Mouse (Mus musculus): ENCODE measurements around the gene Gm9732.
"Not testable (repeated sequence)": the region's sequence is repeated elsewhere in the genome, so short reads cannot be mapped to it uniquely, and the experiment has no call there.

Gm9732 gene

GRCm38 (mm10) chr14:43274986-43275511 lies at the start of gene Gm9732:
TSS of gene Gm9732 (plus strand) at chr14:43275036.
- peak in 1 of 2 experiments; percentile 23 for DNase-seq (ENCODE audit: low spot score in 2 of 2)

- DNase-seq (ENCODE audit: low spot score in 2 of 2), result not testable (repeated sequence)
These were observed 39.6 kb upstream of the Gm9732 start, which contains the start of gene Gm8122 for GRCm38 (mm10) chr14:43235204-43235603. TSS of gene Gm8122 (minus strand) at chr14:43235304.

- DNase-seq (ENCODE audit: low spot score in 2 of 2), result not testable (repeated sequence)
These were observed 37.1 kb upstream of the Gm9732 start for GRCm38 (mm10) chr14:43237769-43238168.

- DNase-seq (ENCODE audit: low spot score in 2 of 2), result peak in 1 of 2 experiments; percentile 11
These were observed 25.1 kb upstream of the Gm9732 start for GRCm38 (mm10) chr14:43249611-43250170.

DNA sequence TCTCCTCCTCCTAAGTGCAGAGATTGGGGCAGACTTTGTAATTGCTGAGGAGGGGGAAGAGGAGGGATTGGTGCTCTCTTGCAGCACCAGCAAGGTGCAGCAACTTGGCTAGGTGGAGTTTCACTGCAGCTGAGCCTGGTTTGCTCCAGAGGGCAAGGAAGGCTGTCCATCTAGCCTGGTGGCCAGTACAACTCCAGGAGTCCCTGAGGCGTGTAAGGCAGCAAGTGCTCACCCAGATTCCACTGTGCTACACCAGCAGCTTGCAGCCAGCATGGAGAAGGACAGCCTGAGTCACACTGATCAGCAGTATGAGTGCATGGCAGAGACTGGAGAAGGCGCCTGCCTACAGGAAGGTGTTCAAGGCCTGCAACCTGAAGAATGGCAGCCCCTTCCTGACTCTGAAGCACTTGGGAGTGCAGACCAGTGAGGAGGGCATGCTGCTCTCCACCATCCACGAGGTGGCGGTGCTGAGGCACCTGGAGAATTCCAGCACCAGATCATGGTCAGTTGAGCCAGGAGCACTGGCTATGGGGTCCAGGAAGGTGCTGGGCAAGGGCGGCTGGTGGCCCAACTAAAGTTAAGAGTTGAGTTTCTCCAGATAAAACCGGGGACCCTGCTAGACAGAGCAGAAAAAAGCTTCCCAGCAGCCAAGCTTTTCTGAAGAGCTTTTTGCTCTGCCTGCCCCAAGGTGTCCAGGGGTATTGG lies 24.1 kb upstream of the Gm9732 start:
- peak in 1 of 2 experiments; percentile 3 for DNase-seq (ENCODE audit: low spot score in 2 of 2)

DNA sequence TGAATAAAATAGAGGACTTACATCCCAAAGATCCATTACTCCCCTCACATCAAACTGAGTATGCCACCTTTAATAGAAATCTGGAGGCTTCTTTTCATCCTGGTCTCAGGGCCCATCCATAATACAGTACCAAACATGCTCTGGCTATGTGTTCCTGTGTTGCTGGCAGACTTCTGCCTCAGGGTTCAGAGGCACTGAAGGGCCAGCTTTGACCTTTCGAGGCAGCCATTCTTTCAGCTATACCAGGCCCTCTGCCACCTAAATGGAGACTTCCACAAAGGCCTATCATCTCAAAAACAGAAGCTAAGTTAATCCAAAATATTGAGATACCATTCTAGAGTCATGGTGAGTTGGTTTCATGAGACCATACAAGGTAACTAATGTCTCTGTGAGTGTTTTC lies 18.3 kb upstream of the Gm9732 start:
- not testable (repeated sequence) for DNase-seq (ENCODE audit: low spot score in 2 of 2)

DNA sequence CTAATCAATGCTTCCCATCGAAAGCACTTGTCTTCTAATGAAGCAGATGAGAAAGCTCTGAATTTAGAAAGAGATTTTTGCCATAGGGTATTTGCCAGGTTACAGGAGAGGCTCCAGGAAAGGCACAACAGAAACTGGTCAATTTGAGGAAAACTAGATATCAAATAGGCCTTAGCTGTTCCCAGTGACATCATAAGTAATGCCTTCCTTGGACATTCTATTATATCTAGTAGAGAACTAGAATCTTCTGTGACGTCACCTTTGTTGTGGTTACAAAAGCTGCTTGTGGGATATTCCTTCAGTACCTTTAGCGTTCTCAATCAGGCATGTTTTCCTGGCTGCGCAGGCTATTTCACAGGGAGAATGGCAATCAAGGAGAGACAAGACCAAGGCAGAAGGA lies 16.5 kb upstream of the Gm9732 start, which contains the start of gene Gm8126:
TSS of gene Gm8126 (plus strand) at position 301 of the 400 bp plus-strand sequence.
- not testable (repeated sequence) for DNase-seq (ENCODE audit: low spot score in 2 of 2)

- DNase-seq (ENCODE audit: low spot score in 2 of 2), result not testable (repeated sequence)
These were observed 11.4 kb upstream of the Gm9732 start for GRCm38 (mm10) chr14:43263421-43263820.

DNA sequence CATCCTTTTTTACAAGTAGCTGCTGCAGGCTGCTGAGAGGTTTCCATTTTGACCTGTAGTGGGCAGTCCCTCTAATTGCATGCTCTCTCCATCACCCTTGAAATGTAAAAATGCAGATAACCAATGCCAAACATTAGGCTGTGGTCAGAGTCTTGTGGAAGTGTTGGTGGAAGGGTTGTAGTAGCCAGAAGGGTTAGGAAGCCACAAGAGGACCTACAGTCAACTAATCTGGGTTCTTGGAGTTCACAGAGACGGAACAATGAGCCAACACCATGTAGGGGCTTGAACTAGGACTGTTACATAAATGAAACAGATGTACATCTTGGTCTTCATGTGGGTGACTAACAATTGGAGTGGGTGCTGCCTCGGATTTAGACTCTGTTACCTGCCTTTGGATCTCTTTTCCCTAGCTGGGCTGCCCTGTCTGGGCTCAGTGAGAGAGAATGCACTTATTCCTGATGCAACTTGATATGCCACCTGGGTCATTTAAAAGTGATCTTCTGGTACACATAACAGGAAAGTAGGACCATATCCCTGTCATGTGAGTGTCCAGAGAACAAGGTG lies 6.2 kb upstream of the Gm9732 start:
- not testable (repeated sequence) for DNase-seq (ENCODE audit: low spot score in 2 of 2)

GRCm38 (mm10) chr14:43269211-43269610 lies 5.6 kb upstream of the Gm9732 start:
- DNase-seq (ENCODE audit: low spot score in 2 of 2), result not testable (repeated sequence)

DNA sequence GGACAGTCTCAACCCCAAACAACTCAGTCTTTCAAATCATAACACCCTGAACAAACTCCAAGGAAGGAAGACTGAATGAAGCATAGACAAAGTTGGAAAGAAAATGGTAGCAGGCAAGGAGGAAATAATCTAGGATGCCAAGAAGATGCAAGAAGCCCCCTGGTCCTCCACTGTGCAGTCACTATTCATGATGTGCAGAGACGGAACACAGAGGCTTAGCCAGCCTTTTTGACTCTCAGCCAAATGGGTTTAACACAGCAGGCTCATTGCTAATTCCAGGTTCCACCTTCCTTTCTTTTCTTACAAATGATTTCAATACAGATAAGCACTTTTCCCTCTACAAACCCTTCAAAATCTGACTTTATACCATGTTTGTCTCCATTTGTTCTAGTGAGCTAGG lies 1.7 kb upstream of the Gm9732 start:
- DNase-seq (ENCODE audit: low spot score in 2 of 2), result not testable (repeated sequence)

- DNase-seq (ENCODE audit: low spot score in 2 of 2), result not testable (repeated sequence)
These were observed 916 bp downstream of the Gm9732 start for GRCm38 (mm10) chr14:43275752-43276151.

DNA sequence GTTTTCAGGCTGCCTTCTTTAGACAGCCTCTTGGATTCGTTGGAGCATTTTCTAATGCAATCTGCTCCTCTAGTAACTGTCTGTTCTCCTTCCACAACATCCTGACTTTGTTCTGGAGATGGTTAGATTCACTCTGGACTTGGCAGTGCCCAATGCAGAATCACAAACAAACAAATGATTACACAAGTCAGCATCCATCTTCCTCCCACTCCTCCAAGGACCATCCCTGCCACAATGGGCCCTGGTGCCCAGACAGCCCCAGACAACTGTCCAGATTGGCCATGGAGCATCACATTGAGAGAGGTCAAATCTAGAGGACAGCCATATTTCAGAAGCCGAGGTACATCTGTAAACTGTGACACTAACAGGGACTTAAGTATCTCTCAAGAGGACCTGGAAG lies 2.6 kb downstream of the Gm9732 start:
- not testable (repeated sequence) for DNase-seq (ENCODE audit: low spot score in 2 of 2)

GRCm38 (mm10) chr14:43278146-43278545 lies 3.3 kb downstream of the Gm9732 start:
- not testable (repeated sequence) for DNase-seq (ENCODE audit: low spot score in 2 of 2)

- not testable (repeated sequence) for DNase-seq (ENCODE audit: low spot score in 2 of 2)
These were observed 3.8 kb downstream of the Gm9732 start for GRCm38 (mm10) chr14:43278681-43279080.

- not testable (repeated sequence) for DNase-seq (ENCODE audit: low spot score in 2 of 2)
These were observed 18.7 kb downstream of the Gm9732 start, which contains the start of gene Gm8127 for GRCm38 (mm10) chr14:43293503-43293902. TSS of gene Gm8127 (minus strand) at chr14:43293832.

DNA sequence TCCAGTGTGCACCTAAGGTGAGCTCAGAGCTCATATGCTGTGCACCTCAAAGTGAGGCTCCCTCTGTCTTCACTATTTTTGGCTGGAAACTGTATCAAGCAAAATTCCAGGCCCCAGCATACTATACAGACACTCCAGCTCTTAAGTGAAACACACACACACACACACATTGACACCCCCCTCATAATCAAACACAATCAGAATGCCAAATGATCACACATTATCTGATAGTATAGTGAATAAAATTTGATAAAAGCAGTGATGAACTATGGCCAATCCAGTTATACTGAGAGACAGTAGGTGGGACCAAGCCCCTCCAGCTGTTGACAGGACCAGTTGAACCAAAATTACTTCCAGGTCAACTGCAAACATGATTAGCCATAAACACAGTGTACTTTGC lies 44.7 kb downstream of the Gm9732 start:
- not testable (repeated sequence) for DNase-seq (ENCODE audit: low spot score in 2 of 2)

GRCm38 (mm10) chr14:43328603-43329002 lies 53.8 kb downstream of the Gm9732 start:
- DNase-seq (ENCODE audit: low spot score in 2 of 2), result not testable (repeated sequence)

- not testable (repeated sequence) for DNase-seq (ENCODE audit: low spot score in 2 of 2)
These were observed 56.6 kb downstream of the Gm9732 start for GRCm38 (mm10) chr14:43331362-43331880.

GRCm38 (mm10) chr14:43337646-43338045 lies 62.8 kb downstream of the Gm9732 start:
- not testable (repeated sequence) for DNase-seq (ENCODE audit: low spot score in 2 of 2)

- not testable (repeated sequence) for DNase-seq (ENCODE audit: low spot score in 2 of 2)
These were observed 72.9 kb downstream of the Gm9732 start, which contains the start of gene 1700001F09Rik for GRCm38 (mm10) chr14:43347711-43348110. TSS of gene 1700001F09Rik (minus strand) at chr14:43347811.

DNA sequence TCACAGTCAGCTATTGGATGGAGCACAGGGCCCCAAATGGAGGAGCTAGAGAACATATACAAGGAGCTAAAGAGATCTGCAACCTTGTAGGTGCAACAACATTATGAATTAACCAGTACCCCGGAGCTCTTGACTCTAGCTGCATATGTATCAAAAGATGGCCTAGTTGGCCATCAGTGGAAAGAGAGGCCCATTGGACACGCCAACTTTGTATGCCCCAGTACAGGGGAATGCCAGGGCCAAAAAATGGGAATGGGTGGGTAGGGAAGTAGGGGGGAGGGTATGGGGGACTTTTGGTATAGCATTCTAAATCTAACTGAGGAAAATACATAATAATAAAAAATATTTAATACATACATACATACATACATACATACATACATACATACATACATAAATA lies 78.1 kb downstream of the Gm9732 start:
- DNase-seq (ENCODE audit: low spot score in 2 of 2), result not testable (repeated sequence)

Measured in spleen, postnatal 36 days (tissue).